Mouse (Mus musculus) ovary, postnatal 10 days (tissue): ENCODE results near the gene Mgst3.

Experiments used
- DNase-seq: peaks from one replicate; pipeline ENCODE4 v3.0.0; 2022; ENCODE audit warnings: low spot score

The Mgst3 gene

DNA sequence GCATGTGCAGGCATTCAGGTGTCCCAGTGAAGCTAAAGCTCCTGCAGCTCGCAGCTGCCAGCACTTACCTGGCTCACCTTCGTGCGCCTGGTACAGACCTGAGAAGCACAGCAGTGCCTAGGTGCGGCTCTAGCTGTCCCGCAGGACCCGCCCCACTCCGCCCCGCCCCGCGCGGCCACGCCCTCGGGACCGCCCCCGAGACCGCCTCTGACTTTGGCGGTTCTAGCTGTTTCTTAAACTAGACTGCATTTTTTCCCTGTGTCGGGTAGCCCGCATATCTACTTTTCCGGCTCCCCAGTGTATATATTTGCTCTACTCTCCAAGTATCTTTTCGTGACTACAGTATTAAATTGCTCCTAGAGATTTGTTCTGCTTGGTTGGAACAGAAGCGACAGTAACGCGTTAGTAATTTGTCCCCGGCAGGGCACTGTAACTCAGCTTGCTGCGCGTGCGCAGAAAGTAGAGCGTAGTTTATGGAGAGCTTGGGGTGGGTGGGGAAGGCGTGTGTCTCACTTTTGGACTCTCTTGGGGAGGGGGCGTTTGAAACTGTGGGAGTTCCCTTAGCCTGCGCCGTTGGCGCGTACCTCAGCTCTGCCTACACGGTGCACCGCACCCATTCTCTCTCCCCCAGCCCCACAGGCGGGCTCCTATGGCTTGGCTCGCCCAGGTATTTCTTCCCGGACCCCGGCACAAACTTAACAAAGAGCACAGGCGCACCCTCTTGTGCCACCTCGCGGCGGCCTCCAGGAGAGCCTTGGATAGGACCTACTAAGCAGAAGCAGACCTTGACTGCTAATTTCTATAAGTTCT lies at the start of gene Mgst3:
Mgst3 (minus strand) TSS at position 159 of the 810 bp plus-strand sequence.
- peak; percentile 92 for DNase-seq

DNA sequence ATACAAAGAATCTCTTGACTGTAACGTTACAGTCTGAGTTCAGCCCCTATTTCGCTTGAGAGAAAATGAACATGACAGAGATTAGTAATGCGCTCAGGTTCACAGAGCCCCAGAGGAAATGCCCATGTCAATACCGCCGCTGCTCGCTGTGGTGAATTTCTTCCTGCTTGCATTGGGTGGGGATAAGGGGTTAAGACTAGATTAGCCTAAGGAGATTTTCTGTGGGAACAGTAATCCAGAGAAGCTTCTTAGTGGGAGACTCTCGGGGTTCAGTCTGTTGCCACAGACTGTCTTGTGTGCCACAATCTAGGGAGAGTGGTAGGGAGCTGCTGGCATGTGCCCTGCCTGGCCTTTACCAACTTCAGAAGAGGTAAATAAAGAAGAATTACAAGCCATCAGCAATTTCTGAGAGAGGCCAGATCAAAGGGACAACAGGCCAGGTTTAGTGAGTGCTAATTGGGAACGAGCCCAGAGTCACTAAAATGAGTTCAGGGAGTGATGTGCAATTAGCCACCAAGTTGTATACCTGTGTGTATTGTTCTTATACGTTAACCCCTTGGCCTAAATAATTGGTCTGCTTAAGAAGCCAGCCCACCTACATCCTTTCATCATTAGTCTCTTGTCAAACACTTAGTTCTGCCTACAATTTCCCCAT lies 44.7 kb upstream of the Mgst3 start:
- no peak for DNase-seq

DNA sequence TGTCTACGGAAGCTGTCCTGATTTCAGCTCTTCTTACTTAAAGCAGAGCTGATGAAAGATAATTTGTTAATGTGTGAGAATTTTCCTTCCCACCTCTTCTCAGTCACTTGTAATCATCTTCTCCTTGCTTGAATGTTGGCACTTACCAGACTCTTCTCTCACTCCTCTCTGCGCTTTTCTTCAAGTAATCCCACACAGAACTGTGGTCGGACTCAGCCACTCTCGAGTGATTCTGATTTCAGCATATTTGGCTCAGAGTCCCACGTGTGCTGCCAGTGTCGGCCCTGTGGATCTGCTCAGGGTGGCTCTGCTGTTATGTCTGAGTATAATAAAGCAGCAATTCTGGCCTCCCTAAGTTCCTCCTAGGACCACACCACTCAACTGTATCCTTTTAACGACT lies 43.5 kb upstream of the Mgst3 start:
- DNase-seq, result no peak

DNA sequence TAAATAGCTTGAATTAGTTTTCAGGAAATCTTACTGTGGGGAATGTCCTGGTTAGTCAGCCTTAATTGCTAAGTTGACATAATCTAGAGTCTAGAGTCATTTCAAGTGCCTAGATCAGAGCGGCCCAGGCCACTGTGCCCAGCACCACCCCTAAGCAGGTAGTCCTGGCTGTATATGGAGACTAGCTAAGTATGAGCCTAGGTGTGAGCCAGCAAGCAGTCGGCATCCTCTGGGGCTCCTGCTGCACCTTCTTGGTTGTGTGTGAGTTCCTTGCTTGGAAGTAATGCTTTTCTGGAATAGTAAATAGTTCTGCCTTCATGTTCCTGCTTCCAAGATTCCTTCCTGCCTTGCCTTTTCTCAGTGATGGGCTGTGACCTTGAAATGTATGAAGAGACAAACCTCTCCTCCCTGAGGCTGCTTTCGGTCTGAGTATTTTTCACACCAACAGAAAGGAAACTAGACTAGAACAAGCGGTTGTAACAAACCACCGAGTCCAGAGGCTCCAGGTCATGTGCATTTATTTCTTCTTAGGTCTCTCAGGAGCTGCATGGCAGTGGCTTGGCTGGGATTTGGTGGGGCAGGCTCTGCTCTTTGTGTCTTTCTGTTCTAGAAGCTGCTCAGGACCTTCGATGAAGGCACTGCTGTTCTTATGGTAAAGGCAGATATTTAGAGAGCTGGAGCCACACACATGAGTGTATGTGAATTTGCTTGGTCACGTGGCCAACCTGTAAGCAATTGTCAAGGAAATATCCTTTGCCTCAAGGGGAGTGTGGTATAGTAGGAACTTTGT lies 42.7 kb upstream of the Mgst3 start:
- no peak for DNase-seq

DNA sequence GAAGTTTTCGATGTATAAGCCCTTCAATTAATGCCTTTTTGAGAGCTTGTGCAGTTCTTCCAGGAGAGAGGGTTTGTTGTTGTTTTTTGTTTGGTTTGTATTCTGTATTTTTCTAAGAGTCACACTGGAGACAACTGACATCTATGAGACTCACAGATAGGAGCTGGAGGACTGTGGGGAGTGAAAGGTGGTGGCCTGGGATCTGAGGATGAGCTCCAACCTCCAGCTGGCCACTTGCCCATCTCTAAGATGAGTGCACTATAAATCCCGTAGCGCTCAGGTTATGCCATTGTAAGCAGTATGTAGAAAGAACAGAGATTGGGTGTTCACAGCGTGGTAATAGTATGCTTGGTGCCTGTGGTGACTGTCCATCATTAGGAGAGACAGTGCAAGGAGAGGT lies 41.3 kb upstream of the Mgst3 start:
- DNase-seq, result no peak

DNA sequence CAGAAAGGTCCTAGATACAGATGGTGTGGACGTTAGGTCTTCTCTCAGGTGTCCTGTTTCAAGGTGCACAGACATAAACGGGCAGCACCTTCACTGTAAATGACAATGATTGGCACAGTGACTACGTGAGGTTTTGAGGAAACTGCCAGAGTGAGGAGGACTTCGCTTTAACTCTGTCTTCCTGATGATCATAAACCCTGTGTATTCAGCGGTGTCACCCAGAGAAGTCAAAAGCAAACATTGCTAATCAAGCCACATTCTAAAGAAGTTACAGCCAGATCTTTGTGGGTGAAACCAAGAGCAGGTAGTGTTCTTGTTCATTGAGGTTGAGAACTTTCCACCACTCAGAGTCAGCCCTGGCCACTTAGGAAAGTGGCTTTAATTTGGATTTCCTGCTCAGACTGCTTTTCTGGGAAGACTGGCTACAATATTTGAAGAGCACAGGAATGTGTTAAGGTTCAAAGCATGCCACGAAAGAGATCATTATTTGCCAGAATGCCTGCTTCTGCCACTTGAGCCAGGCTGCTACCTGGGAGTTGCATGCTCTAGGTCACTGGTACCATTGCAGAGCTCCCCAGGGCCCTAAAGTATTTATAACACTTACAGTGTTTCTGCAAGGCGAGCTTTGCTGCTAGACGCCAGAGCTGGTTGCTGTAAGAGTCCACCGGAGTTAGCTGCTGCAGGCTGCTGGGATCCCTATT lies 37.5 kb upstream of the Mgst3 start:
- DNase-seq, result no peak

DNA sequence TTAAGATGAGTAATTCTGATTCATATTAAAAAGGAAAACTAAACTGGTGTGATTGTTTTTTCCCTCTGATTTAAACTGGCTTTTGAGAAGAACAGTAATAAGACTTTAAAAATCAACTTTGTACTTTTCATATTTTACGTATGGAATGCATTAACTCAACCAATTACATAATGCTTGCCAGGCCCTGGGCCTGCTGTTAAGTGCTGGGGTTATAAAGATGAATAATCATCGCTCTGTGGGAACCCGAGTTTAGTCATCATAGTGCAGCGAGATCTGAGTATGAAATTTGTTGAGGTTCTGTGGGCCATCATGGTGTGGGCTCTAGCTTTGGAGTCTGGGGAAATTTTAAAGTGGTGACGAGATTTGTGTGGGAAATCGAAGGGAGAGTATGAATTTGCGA lies 33.0 kb upstream of the Mgst3 start:
- no peak for DNase-seq

DNA sequence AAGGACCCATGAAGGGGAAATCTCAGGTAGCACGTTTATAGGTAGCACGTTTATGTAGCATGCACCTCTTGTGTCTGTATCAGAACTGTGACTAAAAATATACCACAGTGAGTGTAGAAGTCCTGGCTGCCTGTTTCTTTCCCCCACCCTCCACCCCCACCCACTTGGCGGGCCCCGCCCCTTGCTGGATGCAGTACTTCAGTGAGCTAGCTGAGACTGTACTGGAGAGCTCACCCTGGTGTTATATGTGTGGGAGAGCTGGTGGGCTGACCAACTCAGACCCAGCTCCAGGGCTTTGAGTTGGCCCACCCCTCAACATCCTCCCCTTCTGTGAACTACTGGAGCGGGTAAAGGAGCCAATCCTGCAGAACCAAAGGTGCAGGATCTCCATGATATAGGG lies 31.9 kb upstream of the Mgst3 start:
- no peak for DNase-seq

DNA sequence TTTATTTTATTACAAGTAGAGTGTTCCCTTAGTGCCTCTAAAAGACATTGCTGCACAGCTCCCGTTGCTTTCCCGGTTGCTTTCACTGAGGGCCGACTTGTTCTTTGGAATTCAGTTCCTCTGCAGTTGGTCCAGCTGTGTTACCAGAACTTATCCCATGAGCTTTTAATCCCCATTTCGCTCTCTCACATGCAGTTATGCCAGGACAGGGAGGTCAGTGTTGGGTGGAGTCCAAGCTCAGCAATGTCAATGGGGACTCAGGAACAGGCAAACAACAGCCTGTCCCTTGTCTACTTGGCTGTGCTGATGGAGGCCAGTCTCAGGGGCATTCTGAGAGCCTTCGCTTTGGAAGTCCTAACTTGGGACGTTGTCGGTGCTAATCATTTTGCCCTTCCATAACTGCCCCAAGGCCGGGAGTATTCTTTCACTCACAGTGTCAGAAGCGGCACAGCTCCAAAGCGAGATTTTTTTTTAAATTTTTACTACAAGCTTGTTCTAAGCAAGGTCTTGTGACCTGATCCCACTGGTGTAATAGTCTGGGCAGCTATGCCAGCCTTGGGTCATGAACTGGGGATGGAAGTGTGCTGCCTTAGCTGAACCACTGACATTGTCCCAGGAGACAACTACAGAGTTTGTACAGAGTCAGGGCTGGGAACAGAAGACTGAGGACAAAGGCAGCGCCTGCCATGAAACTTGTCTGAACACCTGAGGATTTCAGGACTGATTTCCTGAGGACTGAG lies 29.0 kb upstream of the Mgst3 start:
- DNase-seq, result no peak

DNA sequence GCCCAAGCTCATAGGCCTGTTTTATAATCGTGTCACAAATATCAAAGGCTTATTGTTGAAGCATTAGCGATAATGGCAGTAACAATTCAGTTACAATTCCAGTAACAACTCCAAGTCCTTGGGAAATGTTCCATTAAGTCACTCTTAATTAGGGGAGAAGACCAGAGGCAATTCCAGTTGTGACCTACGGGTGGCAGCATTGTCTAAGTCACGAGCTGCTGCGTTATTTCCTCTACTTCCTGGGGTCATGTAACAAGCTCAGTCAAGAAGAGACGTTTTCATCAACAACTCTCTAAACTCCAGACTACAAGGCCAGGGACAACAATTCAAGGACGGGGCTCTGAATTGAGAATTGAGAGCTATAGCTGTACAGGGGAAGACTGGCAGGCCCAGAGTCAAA lies 21.2 kb upstream of the Mgst3 start:
- DNase-seq, result peak; percentile 42

DNA sequence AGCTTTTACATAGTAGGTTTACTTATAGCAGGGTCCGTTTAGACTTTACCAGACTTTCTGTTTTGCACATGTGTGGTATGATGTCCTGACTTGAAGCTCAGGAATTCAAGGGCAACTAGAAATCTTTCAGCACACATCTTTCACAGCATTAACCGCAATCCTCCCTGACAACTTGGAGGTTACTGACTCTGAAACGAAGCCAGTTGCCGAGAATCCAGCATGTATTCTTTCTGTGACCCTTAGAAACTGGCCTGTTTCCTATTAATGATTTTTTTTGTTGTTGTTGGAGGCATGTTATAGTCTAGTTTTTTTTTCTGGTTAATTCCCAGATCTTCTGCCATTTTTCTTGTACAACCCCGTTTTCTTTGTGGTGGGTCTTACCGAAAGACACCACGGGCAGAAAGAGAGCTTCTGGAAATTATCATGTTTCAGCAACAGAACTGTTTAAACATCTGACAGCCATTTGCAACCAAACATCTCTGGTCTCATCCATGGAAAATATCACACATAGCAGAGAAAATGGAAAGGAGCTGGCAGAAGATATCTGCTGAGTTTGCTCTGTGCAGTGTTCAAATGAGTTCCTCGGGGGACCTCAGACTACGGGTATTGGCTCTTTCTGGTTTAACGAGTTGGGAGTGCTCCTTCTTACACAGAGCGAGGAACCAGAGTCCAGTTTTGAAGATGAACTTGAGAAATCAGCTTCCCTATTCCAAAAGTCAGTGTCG lies 18.5 kb upstream of the Mgst3 start:
- DNase-seq, result no peak

DNA sequence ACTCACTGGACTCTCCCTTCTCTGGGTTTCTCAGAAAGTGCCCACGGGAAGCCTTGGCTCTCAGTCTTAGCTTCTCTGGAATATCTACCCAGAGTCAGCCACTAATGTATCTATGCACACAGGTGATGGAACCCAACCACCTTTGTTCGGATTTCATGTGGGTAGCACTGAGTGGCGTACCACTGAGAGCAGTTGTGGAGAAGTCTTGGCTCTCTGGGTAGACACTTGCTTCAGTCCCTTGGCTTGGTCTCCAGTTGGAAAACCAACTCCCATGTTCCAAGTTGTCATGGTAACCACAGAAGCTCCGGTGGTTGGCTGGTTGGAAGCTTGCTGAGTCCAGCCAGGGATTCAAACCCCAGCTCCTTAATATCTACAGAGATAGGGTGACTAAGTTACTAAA lies 16.0 kb upstream of the Mgst3 start:
- no peak for DNase-seq

DNA sequence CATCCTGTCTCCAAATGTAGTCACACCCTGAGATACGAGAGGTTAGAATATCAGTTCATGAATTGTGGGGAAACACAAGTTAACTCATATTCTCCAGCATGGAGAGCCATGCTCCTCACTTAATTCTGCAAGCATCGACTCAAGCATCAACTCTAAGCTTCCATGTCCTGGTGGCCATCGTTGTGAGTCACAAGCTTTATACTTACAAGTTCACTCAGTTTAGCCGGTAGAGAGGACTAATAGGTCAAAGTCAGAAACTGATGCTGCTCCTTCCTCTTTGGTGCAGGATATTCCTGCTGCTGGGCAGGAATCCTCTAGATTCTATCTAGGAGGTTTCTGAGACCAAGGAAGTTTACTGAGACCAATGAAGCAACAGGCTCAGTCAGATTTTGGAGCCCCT lies 11.6 kb upstream of the Mgst3 start:
- no peak for DNase-seq

DNA sequence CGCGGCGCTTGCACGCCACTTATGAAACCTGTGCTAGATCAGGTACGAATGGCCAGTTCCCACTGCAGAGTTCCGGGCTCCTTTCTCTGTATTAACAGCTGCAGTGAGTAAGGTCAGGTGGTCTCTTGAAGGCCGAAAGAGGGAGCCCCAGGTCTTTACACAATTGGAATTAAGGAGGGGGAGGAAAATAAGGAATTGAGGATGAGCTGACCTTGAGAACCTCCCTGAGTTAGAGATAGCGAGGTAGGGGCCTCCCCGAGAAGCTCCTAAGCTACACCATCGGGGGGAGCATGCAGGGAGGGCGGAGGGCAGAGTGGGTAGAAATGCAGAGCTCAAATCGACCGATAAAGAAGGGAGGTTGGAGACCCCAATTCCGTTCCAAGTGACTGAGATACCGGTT lies 360 bp downstream of the Mgst3 start:
- DNase-seq, result no peak

DNA sequence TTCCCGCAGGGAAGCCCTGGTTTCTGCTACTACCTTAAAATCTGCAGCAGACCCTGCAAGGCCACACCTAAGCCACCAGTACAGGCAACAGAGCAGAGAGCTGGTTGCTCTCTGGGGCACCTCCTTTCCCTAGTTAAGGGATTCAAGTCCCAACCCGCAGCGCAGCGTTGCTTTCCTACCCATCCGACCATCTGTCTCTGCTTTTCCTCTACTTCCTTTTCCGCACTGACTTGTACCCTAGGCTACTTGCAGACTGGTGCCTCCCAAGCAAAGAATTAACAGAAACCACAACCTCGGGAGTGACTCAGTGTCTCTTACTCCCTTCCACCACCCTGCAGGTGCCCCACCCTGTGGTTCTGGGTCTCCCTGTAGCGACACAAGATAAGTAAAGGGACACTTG lies 954 bp downstream of the Mgst3 start:
- DNase-seq, result no peak

DNA sequence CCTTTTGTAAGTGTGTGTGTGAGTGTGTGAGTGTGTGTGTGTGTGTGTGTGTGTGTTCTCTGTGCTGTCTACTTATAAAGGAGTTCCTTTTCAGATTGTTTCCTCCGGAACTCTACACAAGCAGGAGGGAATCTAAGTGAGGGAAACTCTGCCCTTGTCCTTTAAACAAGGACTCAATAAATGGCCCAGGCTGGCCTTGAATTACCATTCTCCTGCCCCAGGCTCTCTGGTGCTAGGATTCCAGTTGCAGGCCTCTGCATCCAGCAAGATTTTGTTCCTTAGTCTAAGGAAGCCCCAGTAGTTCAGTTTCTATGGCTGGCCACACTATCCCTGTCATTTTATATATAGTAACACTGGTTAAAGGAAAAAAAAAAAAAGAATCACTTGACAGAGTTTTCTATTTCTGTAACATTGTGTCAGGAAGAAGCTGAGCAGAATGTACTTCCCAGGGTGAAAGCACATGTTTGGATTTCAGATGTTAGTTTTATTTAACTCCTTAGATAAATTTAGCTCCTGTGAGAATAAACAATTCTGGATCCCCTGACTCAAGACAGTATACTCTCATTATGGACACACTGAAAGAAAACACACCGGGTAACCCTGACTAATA lies 1.5 kb downstream of the Mgst3 start:
- DNase-seq, result no peak

DNA sequence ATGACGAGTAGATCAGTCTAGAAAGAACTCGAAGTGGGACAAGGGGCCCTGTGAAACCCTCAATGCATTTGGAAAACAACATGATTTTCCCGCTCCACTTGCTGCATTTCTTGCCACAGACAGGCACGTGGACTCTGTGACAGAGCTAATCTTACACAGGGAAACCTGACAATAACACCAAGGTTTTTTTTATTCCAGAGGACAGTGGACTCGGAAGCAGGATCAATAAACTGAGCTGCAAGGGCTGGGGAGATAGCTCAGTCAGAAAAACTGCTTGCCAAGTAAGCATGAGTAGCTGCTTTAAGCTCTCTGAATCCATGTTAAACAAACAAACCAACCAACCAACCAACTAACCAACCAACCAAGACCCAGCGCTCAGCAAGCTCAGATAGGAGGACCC lies 2.4 kb downstream of the Mgst3 start:
- DNase-seq, result no peak

DNA sequence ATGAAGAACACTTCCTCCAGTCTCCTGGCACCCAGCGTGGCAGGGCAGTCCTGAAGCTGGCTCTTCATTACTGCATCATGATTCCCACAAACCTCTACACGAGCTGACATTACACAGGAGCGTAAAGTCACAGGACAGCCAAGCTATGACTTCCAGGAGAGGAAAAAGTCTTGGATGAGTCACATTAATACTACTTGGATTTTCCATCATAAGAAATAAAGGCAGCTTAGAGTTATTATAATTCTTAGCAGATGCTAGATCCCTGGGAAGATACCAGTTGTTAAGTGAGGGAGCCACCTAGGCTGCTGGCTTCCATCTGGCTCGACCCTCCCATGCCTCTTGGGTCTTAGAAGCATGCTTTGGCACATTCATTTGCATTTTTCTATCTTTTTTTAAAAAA lies 3.3 kb downstream of the Mgst3 start:
- no peak for DNase-seq

DNA sequence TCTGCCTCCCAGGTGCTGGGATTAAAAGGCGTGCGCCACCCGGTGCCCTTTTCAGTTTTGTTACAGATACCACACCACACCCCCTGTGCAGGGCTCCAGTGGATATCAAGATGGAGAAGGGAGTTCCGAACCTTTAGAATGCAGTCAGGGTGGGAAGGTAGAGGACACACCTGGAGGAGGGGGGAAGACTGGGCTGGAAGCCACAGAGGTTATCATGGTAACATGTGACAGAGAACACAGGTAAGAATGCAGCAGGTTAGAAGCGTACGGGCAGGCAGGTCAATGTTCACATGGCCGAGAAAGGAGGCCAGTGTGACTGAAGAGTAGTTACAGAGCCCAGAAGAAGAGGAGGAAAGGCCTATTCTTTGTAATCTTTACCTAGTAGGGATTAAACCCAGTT lies 4.1 kb downstream of the Mgst3 start:
- no peak for DNase-seq

DNA sequence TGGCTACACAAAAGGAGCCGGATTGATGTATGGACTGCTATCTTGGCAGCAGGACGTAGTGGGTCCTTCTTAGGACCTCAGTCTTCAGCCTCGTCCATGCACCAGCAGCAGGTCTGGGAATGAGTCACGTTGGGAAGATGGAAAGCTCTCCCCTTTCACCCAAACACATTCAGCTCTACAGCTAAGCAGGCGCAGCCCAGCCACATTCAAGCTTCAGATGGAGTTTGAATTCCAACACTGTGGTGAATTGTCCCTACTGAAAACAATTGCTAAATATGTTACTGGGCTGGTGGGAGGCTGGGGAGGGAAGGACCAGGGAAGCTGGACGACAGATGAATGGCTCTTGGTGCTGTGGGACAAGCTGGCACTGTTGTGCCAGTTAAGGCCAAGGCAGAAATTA lies 5.1 kb downstream of the Mgst3 start:
- DNase-seq, result no peak

DNA sequence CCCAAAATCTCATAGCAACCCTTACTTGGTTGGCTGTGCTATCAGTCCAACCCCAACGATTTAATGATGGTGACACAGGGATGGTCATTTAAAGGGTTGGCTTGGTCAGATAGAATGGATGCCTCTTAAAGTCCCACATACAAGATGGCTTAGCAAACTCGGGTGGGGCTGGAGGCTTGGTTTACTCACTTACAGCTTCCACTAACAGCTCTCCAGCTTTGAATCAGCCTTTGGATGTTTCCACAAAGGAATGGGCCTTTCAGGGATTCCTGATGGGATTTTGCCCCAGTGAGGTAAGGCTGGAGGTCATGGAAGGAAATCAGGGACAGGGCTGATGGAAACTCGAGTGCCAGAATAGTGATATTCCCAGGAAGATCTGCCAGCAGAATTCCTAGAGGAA lies 5.8 kb downstream of the Mgst3 start:
- DNase-seq, result no peak
